Mouse (Mus musculus) cortical plate, adult 2 months (tissue): ENCODE results near the gene Gm3298. TPM values are rescaled to one million over a fixed set of nuclear protein-coding genes. Genes with fewer than 3 reads are reported as not detected.
"Not testable (repeated sequence)": the region's sequence is repeated elsewhere in the genome, so short reads cannot be mapped to it uniquely, and the experiment has no call there.

Experiments used
- H3K27ac ChIP-seq: fragments of 200-500 bp; 2 replicates; pipeline ENCODE4 v1.5.1; 2012; ENCODE audit warnings: low read length, control low read depth, inconsistent platforms; ENCODE audit not compliant: insufficient read depth
- H3K4me1 ChIP-seq: fragments of 200-500 bp; 2 replicates; pipeline ENCODE4 v1.6.1; 2011; ENCODE audit warnings: low read length; ENCODE audit not compliant: control insufficient read depth, insufficient read depth
- H3K4me3 ChIP-seq: fragments of 200-500 bp; 2 replicates; pipeline ENCODE4 v1.5.1; 2011; ENCODE audit warnings: mild to moderate bottlenecking, low read length, control low read depth; ENCODE audit not compliant: insufficient read depth
- polyA plus RNA-seq: library from polyadenylated mRNA; depleted of rRNA; stranded (reverse); fragments of >200 nt; gene quantifications from 2 replicates; pipeline ENCODE4 v1.2.3, GENCODE M21; 2012; rRNA removed

Gene Gm3298
- not detected in 2 replicates for polyA plus RNA-seq

DNA sequence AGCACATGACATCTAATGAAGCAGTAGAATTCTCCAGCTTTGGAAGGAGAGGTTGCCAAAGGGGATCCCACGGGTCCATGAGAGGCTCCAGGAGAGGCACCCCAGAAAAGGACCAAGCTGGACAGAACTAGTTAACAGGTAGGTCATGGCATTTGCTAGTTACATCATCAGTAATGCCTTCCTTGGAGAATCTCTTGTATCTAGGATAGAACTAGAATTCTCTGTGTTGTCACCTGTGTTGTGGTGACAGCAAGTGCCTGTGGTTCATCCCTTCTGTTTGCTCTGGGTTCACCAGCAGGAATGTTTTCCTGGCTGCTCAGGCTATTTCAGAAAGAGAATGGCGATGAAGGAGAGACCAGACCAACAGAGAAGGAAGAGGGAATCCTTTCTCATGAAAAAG, at the start of gene Gm3298:
Gene Gm3298 (plus strand): TSS at position 301 of the 400 bp plus-strand sequence.
- not testable (repeated sequence) for H3K27ac ChIP-seq

DNA sequence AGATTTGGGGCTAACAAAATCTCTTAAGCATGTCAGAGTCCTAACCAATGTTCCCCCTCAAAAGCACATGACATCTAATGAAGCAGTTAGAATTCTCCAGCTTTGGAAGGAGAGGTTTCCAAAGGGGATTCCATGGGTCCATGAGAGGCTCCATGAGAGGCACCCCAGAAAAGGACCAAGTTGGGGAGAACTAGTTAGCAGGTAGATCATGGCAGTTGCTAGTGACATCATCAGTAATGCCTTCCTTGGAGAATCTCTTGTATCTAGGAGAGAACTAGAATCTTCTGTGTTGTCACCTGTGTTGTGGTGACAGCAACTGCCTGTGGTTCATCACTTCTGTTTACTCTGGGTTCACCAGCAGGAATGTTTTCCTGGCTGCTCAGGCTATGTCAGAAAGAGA, 32.1 kb upstream of the Gm3298 start, which contains the start of gene Gm8297:
Gene Gm8297 (plus strand): TSS at position 301 of the 400 bp plus-strand sequence.
- H3K4me3 ChIP-seq, H3K4me1 ChIP-seq, H3K27ac ChIP-seq: not testable (repeated sequence)

More for the DNA sequence above, at the start of gene Gm3298:
- not testable (repeated sequence) for H3K4me1 ChIP-seq, H3K4me3 ChIP-seq

DNA sequence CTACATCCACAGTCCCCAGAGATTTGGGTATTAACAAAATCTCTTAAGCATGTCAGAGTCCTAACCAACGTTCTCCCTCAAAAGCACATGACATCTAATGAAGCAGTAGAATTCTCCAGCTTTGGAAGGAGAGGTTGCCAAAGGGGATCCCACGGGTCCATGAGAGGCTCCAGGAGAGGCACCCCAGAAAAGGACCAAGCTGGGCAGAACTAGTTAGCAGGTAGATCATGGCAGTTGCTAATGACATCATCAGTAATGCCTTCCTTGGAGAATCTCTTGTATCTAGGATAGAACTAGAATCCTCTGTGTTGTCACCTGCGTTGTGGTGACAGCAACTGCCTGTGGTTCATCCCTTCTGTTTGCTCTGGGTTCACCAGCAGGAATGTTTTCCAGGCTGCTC, 34.6 kb downstream of the Gm3298 start, which contains the start of gene 4930555G01Rik:
Gene 4930555G01Rik (plus strand): TSS at position 301 of the 400 bp plus-strand sequence.
- H3K27ac ChIP-seq, H3K4me3 ChIP-seq, H3K4me1 ChIP-seq: not testable (repeated sequence)

Other genes starting within 250 kb of the Gm3298 start
- not detected in 2 replicates for gene Gm9602, start 239.6 kb upstream of the Gm3298 start, polyA plus RNA-seq
- gene Gm3269, start 177.8 kb upstream of the Gm3298 start, polyA plus RNA-seq = not detected in 2 replicates
- gene Gm3264, start 160.3 kb upstream of the Gm3298 start, polyA plus RNA-seq = 0.76 TPM in 1 of 2 replicates, not detected in the other
- 0.08 TPM in 1 of 2 replicates, not detected in the other for gene Gm3278, start 123.5 kb upstream of the Gm3298 start, polyA plus RNA-seq
- gene Gm8297, start 32.0 kb upstream of the Gm3298 start, polyA plus RNA-seq = not detected in 2 replicates
- not detected in 2 replicates for gene 4930555G01Rik, start 34.7 kb downstream of the Gm3298 start, polyA plus RNA-seq
- gene Gm8281, start 55.1 kb downstream of the Gm3298 start, polyA plus RNA-seq = 1.4 and 1.5 TPM in 2 replicates
- not detected in 2 replicates for gene Gm8279, start 115.6 kb downstream of the Gm3298 start, polyA plus RNA-seq
- not detected in 2 replicates for gene Gm3317, start 148.6 kb downstream of the Gm3298 start, polyA plus RNA-seq
- not detected in 2 replicates for gene Gm8271, start 169.9 kb downstream of the Gm3298 start, polyA plus RNA-seq
- not detected in 2 replicates for gene Gm3526, start 244.7 kb downstream of the Gm3298 start, polyA plus RNA-seq